8 mouse cellular contexts compared by ENCODE assay signal in genomic region chr5:122820777-122821523, GRCm38 (mm10). TPM values are rescaled to one million over a fixed set of nuclear protein-coding genes. Genes with fewer than 3 reads are reported as not detected.
A peak's percentile ranks its signal among the peaks of the same experiment; 100 is the strongest.
DNase-seq lines count a peak whose midpoint lies in the region; ATAC-seq and TF ChIP-seq lines count a peak whose summit lies in the region.

TSS of gene Anapc5 (minus strand) at chr5:122821339.

- peak within 1 kb of the TSS; percentile 94 for H3K27ac ChIP-seq in hindbrain, embryonic 10.5 days
- H3K27ac ChIP-seq in lung, postnatal 0 days (ENCODE audit: low read length): peak within 1 kb of the TSS; percentile 91

- ATAC-seq in frontal cortex, adult (ENCODE audit: low TSS enrichment): peak; percentile 99
- ATAC-seq in lung, postnatal 0 days: peak; percentile 99

- peak within 1 kb of the TSS; percentile 63 for H3K9ac ChIP-seq in lung, postnatal 0 days (replicated peaks; ENCODE audit: low read depth)

- TF ChIP-seq EP300 in lung, postnatal 0 days (IDR thresholded peaks at IDR 0.05): peak; percentile 56

- H3K36me3 ChIP-seq in hindbrain, embryonic 10.5 days: peaks cover 37% of the 10 kb centered on the region
- peaks cover 18% of the 10 kb centered on the region for H3K36me3 ChIP-seq in lung, postnatal 0 days (ENCODE audit: insufficient read depth, low read length)

- peaks cover 12% of the 10 kb centered on the region for H3K4me1 ChIP-seq in hindbrain, embryonic 10.5 days (replicated peaks)
- H3K4me1 ChIP-seq in lung, postnatal 0 days (ENCODE audit: insufficient read depth, low read depth, low read length): no peaks in the 10 kb centered on the region; the same call in 1 of the 2 replicates

- H3K4me2 ChIP-seq in lung, postnatal 0 days (replicated peaks; ENCODE audit: low read depth, low read length): peak within 1 kb of the TSS; percentile 58

- under 1% methylated on average over 55 of the region's 55 CpGs for WGBS in hindbrain, embryonic 10.5 days
- under 1% methylated on average over 50 of the region's 55 CpGs for WGBS in lung, postnatal 0 days

- no peaks in the 10 kb centered on the region for H3K27me3 ChIP-seq in hindbrain, embryonic 10.5 days (ENCODE audit: insufficient read depth, poor library complexity, severe bottlenecking)
- no peaks in the 10 kb centered on the region for H3K27me3 ChIP-seq in lung, postnatal 0 days (replicated peaks; ENCODE audit: insufficient read depth, low read length)

- DNase-seq in MN1 (ENCODE audit: low spot score): peak; percentile 92
- DNase-seq in cerebellum, adult 9-10 months: peak; percentile 96
- peak; percentile 94 for DNase-seq in hindbrain, embryonic 10.5 days (ENCODE audit: low spot score)
- DNase-seq in layer of hippocampus, adult 9-11 months: peak; percentile 96
- peak; percentile 98 for DNase-seq in lung, postnatal 0 days (ENCODE audit: low spot score)
- peak; percentile 84 for DNase-seq in ovary, postnatal 14 days (ENCODE audit: low spot score)
- DNase-seq in thymus, postnatal 14 days: peak; percentile 96

- no peak; the same call in 1 of the 2 replicates for TF ChIP-seq CTCF in lung, postnatal 0 days (IDR thresholded peaks at IDR 0.05)

- no peaks in the 10 kb centered on the region for H3K9me3 ChIP-seq in hindbrain, embryonic 10.5 days
- H3K9me3 ChIP-seq in lung, postnatal 0 days (ENCODE audit: low read length): no peaks in the 10 kb centered on the region

- H3K4me3 ChIP-seq in hindbrain, embryonic 10.5 days: peak within 1 kb of the TSS; percentile 86
- peak within 1 kb of the TSS; percentile 90 for H3K4me3 ChIP-seq in lung, postnatal 0 days (ENCODE audit: low read depth, low read length)

RNA-seq across cellular contexts. Expression of gene Anapc5, which starts in this region (rescaled TPM):
- polyA plus RNA-seq in hindbrain, embryonic 10.5 days (2016; fragmentation: Nextera tagmentation; extraction: Ambion mirVana): 491 and 495 TPM in 2 replicates
- 166 and 180 TPM in 2 replicates for polyA plus RNA-seq in lung, postnatal 0 days (2015; fragmentation: Nextera tagmentation; extraction: Ambion mirVana)

Comparison
In these comparisons a context has a peak if more than half of its experiments do, and no peak if none do; other contexts are left out.
1. Peak in every context shown above with its lines: DNase-seq, ATAC-seq, H3K4me3 ChIP-seq and H3K27ac ChIP-seq.